Mouse (Mus musculus) CD4-positive, CD25-positive, alpha-beta regulatory T cell, adult 4 months (primary cell): Measurements from ENCODE around the gene Nhp2. TPM values are rescaled to one million over a fixed set of nuclear protein-coding genes. Genes with fewer than 3 reads are reported as not detected.

ENCODE experiments used
- ATAC-seq: one replicate; pipeline ENCODE4 v1.8.0; 2017
- polyA plus RNA-seq, 2 experiments: library from polyadenylated mRNA; unstranded; fragments of 100-300 nt; shearing (Covaris generic); gene quantifications; one replicate each; pipeline ENCODE4 v1.2.1; 2017

The Nhp2 gene
- polyA plus RNA-seq, 2 experiments from 2014 or later = 87.8 to 116 TPM

DNA sequence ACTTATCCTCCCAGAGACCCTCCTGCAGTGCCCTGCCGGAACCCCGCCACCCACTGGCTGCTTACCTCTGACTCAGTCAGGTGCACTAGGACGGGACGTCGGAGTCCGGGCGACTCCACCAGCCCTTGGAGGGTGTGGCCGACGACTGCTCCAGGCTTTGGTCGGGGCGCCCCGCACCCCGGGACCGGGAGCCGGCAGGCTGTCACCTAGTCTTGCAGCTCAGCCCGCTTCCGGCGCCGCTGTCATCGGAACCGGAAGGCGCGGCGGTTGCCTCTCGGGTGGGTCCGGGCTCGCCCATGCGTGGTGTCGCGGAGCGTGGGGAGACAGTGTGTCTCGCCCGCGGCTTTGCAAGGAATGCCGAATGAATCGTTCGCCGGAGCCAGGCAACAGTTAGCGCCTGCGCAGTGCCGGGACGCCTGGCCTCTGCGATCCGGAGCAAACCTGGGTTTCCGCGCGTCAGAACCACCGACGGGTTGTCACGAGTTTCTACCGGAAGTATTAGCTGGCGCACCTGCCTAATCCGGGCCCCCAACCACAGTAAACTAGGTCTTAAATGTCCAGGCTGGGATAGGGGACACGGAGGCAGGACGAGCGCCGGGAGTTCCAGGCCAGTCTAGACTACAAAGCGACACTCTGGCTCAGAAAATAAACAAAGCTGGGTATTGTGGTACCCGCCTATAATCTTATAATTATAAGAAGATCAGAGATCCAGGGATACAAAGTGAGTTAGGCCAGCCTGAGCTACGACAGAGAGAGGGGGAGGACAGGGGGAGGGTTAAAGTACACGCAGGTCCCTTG is 16.2 kb downstream of the Nhp2 start, which contains the start of gene Rmnd5b:
TSS of gene Rmnd5b (minus strand) at position 372 of the 798 bp plus-strand sequence.
- peak; percentile 88 for ATAC-seq

DNA sequence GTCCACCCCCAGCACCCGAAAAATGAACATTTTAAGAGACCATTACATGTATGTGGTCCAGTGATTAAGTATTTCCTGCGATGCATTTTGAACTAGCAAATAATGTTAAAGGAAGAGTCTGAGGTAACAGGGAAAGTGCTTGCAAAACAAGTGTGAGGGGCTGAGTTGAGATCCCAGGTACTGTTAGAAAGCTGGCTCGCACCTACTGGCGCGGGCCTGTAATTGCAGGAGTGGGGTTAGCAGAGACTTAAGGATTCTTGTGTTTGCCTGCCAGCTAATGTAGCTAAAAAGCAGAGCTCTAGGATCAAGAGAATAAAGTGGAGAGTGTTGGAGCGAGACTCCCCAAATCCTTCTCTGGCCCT is 16.8 kb downstream of the Nhp2 start:
- peak; percentile 37 for ATAC-seq

DNA sequence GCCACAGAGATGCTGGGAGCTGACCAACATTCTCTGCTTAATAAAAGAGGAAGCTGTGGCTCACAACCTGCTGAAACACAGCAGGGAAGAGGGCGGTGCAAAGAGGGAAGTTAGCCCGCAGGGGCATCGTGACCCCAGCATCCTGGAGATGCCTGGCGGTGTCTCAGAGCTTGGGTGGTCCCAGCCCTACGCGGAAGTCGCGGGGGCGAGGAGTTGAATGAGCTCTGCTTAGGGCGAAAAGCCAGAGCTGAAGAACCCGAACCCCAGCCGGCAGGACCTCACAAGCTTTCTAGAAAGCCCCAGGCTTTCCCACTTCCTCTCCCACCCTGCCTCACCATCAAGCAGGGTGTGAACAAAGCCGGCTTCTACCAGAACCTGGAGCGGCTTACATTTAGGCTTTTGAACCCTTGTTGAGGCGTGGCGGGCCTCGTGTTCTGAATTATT is 18.5 kb downstream of the Nhp2 start:
- peak; percentile 26 for ATAC-seq

DNA sequence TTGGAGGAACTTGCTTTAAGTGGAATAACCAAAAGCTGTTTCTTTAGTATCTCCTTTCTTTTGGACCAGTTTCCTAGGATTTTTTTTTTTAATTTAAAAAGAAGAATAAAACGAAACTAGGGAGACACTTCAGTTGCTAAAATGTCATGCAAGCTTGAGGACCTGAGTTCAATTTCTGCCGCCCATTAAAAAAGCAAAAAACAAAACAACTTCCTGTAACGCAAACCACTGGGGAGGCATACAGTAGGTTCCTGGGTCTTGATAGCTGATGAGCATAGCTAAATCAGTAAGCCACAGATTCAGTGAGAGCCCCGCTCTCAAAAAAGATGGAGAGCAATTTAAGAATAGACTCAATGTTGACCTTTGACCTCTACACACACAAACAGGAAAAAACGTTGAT is 19.0 kb downstream of the Nhp2 start:
- no peak for ATAC-seq

DNA sequence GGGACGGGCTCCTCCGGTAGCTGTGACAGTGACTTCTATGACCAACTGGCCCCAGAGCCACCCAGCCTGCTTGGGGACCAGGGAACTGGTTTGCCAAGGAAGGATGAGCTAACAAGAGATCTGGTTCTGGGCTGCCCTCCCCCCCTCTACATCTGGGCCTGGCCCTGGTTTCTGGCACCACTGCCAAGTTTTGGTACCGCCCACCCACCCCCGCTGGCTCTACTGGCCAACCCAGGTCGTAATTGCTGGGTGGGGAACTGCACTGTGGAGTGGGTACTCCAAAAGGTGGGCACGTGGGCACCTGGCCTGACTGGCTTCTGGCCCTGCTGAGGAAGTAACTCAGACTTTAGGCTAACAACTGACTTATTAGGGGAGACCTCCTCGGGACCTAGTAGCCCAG is 21.2 kb downstream of the Nhp2 start:
- no peak for ATAC-seq

DNA sequence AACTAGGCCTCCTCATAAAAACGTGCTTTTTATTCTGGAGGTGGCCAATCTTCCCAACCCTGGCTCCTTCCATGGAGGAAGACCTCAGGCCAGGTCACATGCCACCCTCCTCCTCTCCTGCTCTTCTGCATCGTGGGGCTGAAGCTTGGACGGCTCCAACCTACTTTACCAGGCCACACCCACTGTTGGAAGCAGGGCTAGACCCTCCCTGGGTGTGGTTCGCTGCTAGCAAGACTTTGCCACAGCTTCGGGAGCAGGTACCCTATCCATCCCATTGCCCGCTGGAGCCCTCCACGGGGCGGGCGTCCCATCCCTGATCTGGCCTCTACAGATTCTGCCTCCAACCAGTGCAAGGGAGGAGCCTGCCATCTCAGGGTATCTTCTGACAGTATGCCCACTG is 23.7 kb downstream of the Nhp2 start:
- no peak for ATAC-seq

DNA sequence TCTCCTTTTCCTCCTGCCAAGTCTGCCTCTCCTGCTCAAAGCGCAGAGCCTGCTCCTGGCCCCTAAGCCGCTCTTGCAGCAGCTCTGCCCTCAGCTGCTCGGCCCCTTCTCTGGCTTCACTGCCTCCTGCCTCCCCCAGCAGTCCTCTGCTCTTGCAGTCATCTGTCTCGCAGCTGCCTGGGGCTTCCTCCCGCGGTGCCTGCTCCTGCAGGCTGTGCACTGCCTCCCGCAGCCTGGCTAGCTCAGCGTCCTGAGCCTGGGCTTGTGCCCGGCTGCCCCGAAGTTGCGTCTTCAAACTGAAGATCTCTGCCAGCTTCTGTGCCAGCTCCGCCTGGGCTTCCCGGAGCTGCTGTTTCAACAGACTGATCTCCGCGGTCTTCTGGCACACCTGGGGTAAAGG is 24.2 kb downstream of the Nhp2 start:
- ATAC-seq = no peak

DNA sequence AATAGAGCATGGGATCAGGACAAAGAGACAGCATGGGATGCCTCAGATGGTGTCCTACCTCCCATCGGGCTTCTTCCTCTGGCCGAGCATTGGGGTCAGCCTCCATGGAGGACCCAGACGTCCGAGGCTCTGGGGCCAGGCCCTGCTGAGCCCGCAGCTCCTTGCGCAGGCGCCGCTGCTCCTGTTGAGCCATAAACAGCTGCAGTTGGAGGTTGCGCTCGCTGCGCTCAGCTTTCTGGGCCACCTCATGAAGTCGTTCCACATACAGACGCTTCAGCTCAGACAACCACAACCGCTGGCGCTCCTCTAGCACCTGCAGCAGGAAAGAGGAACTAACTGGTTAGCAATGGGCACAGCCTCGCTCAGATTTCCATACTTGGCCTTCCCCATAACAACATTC is 24.7 kb downstream of the Nhp2 start:
- ATAC-seq = no peak

DNA sequence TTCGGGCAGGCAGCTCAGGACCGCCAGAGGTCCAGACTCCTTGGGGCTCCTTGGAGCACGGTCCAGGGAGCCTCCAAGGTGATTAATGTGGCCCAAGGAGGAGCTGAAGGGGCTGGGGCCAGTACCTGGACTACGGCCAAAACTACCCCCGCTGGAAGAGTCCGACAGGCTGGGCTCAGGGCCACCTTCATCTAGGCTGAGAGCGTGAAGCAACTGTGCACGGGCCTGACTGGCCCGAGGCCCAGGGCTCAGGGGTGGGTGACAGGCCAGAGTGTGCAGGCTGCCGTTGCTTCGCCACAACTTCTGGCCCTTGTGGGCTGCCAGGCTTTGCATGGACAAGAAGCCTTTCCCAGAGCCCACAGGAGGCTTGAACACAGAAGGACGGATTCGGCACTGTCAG is 25.8 kb downstream of the Nhp2 start:
- no peak for ATAC-seq

DNA sequence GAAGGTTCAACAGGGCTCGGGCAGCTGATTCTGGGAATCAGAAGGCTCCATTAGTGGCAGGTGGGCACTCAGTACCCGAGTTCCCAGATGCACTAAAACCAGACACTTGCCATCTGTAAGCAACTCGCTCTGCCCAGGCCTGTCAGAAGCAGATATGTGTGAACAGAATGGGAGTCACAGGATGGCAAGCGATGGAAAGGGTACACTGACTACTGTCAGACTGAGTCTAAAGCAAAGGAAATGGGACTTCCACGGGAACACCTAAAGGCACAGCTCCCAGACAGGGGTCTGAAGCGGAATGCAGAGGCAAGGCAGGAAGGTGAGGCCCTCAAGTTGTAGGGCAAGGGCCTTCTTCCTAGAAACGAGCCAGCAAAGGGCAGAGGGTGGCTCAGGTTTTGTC is 26.7 kb downstream of the Nhp2 start:
- no peak for ATAC-seq

DNA sequence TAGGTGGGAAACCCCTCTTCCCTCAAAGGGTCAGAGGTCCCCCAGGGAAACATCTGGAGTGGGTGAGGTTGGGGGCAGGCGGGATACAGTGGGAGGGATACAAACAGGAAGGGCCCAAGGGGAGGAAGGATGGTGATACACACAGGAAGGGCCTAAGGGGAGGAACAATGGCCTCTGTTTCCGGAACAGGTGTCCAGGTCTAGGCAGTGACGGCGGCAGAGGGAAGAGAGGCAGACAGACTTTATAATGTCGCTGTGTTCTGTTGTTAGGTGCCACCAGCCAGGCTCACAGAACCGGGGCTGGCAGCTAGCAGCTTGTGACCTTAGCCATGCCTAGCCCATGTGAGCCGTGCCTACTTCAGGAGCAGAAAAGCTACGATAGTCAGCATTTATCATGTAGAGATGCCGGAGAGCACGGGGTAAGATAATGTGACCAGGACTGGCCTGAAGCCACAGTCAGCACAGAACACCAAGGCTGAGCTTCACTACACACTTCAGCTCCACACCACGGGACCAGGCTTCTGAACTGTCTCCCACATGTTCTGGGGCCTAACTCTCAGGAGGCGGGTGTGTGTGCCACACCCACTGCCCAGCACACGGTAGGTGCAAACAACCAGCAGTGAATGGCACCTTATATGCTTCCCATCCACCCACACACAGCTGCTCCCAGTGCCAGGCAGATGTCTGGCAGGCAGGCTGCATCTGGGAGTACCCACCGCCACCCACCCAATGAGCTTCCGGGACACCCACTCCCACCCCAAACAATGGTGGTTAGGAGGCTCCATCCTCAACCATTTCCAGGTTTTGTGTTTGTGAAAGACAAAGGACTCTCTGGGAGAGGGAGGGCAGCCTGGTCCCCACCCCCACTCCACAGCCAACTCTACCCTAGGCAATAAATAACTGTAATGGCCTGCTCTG is 27.5 kb downstream of the Nhp2 start:
- ATAC-seq = no peak

DNA sequence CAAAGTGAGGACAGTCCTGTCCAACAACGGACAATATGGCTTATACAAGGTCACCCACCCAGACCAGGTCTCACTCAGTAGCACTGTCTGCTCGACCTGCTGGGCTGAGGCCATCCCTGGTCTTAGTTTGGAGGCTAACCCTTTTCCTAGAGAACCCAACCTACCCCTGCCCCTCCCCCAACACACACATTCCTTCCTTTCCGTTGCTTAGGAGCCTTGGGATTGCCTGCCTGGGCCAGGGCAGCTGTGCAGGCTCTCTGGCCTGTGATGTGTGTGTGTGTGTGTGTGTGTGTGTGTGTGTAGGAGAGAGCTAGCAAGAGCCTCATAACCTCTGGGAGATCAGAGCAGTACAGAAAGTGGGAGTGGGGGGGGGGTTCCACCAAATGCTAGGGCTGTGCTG is 29.0 kb downstream of the Nhp2 start:
- no peak for ATAC-seq

DNA sequence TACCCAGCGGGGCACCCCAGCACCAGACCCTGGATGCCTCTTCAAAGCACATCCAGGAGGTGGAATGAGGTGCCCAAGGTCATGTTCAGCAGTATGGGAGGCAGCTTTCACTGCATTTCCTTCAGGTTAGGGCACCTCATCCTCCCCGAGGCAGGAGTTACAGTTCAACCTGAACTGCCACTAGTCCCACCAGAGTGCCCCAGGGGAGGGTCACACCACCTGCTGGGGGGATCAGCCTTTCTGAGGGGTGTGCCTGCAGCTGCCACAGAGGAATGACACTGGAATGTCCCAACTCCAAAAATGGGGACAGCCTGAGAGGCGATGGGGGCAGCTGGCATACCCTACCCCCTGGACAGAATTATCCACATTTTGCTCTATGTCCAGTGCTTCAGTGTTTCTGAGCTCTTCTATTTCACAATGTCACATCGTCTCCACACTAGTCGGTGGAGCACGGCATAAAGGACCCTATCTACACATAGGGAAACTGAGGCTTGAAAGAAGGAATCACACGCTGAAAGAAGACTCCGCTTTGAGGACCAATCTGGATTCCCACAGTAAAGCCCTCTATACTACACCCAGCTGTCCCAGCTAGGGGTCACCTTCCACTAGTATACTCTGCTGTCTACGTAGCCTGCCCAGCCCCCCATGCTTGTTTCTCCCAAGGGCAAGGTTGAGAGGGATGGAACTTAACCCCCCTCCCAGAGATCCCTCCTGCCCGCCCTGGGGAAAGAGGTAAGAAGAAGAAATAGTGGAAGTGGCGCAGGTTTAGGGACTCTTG is 29.8 kb downstream of the Nhp2 start:
- ATAC-seq = no peak

DNA sequence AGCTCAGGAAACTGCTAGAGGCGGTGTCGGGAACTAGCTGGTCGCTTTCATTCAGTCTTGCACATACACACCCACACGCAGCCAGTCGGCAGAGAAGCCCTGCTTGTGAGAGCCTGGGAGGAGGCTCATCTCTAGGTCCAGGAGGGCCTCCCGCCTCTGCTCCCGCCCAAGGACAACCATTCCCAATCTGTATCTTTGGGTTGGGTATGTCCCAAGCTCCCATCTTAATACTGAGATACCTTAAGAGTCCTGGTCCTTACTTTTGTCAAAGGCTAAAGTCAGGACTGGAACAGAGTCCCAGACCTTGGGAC is 30.3 kb downstream of the Nhp2 start:
- peak; percentile 47 for ATAC-seq

DNA sequence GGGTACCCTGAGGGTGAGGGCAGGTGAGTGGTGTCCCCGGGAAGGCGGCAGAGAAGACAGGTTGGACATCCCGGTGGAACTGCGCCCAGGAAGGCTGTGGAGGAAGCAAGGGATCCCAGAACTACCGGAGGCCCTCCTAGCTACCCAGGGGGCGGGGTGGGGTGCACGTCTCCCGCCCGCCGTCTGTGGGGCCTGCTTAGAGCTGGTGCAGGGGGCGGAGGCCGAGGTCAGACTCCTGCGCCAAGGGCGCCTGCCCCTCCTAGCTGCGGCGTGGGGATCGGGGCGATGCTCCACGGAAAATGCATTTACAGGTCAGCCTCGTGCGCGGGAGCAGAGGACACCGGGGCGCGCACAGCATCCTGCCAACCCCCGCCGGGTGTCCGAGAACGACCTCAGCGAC is 30.7 kb downstream of the Nhp2 start:
- peak; percentile 36 for ATAC-seq

DNA sequence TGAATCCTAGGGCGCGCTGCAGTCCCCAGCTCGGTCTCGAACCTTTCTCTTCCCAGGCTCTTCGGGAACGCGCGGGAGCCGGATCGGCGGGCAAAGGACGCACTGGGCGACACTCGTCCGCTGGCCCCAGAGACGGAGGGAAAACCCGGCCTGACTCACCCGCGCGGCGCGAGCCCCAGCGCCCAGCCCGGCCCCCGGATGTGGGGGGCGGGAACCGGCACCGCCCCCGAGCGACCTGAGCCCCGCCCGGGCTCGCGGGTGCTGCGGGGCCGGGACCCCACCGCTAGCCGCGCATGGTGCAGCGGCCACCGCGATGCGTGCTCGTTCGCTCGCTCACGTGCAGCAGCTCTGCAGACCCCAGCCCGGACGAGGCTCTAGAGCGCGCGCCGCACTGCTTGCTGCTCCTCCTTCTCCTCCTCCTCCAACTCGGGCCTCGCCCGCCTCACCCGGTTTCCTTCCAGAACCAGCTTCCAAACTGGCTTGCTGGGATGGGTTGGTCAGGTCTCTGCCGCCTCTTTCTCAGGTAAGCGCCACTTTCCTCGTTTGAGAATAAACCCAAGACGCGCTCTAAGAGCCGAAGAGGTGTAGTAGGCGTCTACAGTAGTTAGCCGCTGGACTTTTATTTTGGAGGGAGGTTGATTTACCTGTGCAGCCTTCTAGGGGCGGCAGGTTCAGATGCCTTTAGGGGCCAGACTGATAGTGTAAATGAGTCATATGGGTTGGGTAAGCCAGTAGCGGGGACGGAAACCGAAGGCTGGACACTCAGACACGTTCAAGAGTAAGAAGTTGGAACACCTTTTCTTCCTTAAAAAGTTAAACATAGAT is 31.4 kb downstream of the Nhp2 start, which contains the start of the genes N4bp3 and D930048N14Rik:
TSS of gene N4bp3 (minus strand) at position 152 of the 825 bp plus-strand sequence.
TSS of gene D930048N14Rik (plus strand) at position 264 of the 825 bp plus-strand sequence.
- peak; percentile 89 for ATAC-seq

DNA sequence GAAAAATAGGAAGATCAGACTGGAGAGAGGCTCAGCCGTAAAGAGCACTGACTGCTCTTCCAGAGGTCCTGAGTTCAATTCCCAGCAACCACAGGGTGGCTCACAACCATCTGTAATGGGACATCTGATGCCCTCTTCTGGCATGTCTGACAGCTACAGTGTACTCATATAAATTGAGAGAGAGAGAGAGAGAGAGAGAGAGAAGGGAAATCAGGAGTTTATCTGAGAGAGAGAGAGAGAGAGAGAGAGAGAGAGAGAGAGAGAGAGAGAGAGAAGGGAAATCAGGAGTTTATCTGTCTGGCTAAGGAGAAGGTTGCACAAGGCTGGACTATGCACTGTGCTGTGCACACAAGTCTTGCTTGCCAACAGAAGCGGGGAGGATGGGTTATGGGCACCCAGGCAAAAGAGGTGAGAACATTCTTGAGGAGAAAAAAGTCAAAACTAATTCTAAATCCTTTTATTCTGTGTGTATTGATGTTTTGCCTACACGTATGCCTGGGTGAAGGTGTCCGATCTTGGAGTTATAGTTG is 33.4 kb downstream of the Nhp2 start:
- ATAC-seq = no peak

DNA sequence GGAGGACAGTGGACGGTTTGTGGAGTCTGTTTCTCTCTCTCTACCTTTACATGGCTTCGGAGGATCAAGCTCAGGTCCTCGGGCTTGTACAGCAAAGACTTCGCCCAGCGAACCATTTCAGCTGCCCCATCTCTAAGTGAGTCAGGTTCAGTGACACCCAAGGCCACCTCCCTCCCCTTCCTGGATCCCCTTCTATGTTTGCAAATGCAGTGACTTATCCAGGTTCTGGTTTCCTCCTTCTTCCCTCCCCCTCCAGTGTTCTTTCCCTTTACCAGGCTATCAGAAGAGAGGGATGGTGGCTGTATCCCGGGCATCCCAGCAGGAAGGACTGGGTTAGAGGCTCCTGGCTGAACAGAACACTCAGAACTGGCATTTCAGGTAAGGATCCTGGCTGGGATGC is 34.2 kb downstream of the Nhp2 start:
- no peak for ATAC-seq

DNA sequence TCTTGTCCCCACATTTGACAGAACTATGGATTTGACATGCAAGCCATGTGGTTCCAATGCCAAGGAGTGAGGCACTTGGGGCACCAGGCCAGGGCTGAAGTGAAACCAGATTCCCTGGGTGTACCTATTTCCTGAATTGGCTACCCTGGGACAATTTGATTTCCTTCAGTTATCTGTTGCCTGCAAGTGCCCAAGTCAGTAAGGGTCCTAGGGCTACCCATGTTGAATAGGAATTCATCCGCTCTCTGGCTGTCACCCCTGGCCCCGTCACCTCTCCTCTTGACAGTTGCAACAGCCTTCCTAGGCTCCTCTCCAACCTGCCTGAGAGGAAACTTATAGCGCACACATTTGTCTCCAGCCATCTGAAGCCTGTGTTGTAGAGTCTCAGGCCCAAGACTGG is 35.4 kb downstream of the Nhp2 start:
- ATAC-seq = no peak

DNA sequence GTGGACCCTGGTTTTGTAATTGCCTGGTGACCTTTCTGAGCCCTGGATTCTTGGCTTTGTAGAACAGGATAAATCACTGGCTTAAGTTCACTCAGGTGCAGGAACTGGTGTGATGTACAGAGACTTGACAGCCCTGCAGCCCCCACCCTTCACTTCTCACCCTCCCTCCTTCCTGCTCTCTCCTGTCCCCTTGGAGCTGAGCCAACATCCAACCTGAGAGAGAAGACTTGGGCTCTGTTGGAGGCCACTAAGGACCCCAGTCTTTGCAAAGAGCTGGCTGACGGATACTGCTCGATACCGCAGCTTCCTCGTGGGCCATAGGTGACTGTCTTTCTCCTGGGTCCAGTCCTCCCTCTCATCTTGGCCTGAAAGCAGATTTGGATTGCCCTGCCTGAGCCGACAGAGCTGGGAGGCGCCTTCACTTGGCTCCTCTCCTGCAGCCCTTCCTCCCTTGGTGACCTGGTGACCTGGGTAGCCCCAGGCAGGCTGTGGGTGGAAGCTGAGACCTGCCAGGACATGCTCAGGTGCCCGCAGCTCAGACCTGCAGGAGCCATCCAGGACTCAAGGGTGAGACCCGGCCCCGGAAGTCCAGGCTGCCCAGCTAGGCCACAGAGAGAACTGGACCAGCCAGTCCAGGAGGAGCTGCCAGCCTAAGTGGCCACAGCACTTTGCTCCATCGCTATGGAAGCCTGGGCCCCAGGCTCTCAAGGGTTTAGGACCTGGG is 37.4 kb downstream of the Nhp2 start:
- ATAC-seq = no peak

DNA sequence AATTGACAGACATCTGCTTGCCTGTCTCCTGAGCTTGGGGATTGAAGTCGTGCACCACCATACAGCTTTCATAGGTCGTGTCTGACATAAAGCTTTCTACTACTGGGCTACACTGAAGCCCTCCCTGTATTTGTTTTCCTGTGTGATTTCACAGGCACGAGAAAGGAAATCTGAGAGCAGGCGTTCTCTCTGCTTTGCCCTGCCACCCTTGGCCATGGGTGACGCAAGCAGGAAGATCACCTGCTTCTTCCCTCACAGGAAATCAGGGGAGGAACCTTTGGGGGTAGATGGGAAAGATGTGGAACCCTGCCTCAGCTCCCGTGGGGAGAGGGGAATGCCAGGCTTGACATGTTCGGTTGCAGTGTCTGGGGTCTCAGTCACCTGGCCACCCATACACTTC is 38.8 kb downstream of the Nhp2 start:
- ATAC-seq = no peak
